Mouse (Mus musculus): ENCODE data around the gene Necap2. TPM values are rescaled to one million over a fixed set of nuclear protein-coding genes. Genes with fewer than 3 reads are reported as not detected.

The Necap2 gene
- total RNA-seq (2021) = 10 to 100 TPM; 41.6 to 42.2 TPM
- long read RNA-seq, experiment 1, transcript Necap2-201 (8 exons, 1,906 nt) = major isoform, 31 of 57 reads
- long read RNA-seq, experiment 1, partial matches to known transcripts = 7 of 57 reads
- long read RNA-seq, experiment 1, other reads (novel, unspliced or antisense) = 19 of 57 reads
- long read RNA-seq, experiment 2, transcript Necap2-201 (8 exons, 1,906 nt) = major isoform, 29 of 46 reads
- long read RNA-seq, experiment 2, partial matches to known transcripts = 0 of 46 reads
- long read RNA-seq, experiment 2, other reads (novel, unspliced or antisense) = 16 of 46 reads

GRCm38 (mm10) chr4:141077681-141078509 is at the start of gene Necap2:
Gene Necap2 (minus strand): TSS chr4:141078357.
- Histone ChIP-seq H3K27ac (peak within 1 kb of the TSS; percentile 95), H3K4me3 (peak within 1 kb of the TSS; percentile 92)
- TF ChIP-seq CTCF (conservative IDR thresholded peaks at IDR 0.05) = peak; percentile 97
- peak; percentile 95 to 98 for DNase-seq (ENCODE audit: low spot score in 2 of 2)

GRCm38 (mm10) chr4:141123065-141123464 is 44.9 kb upstream of the Necap2 start:
- Histone ChIP-seq H3K27ac (no peak overlapping the region), H3K4me3 (no peak overlapping the region)
- DNase-seq (ENCODE audit: low spot score in 2 of 2) = no peak
- TF ChIP-seq CTCF (conservative IDR thresholded peaks at IDR 0.05) = no peak

GRCm38 (mm10) chr4:141122663-141123062 is 44.5 kb upstream of the Necap2 start:
- TF ChIP-seq CTCF (conservative IDR thresholded peaks at IDR 0.05) = no peak
- no peak for DNase-seq (ENCODE audit: low spot score in 2 of 2)
- Histone ChIP-seq H3K4me3 (no peak overlapping the region), H3K27ac (no peak overlapping the region)

GRCm38 (mm10) chr4:141120700-141121099 is 42.5 kb upstream of the Necap2 start:
- no peak overlapping the region for H3K27ac ChIP-seq
- no peak overlapping the region for H3K4me3 ChIP-seq
- TF ChIP-seq CTCF (conservative IDR thresholded peaks at IDR 0.05) = peak; percentile 85
- DNase-seq (ENCODE audit: low spot score in 2 of 2) = peak; percentile 73

GRCm38 (mm10) chr4:141118691-141119090 is 40.5 kb upstream of the Necap2 start:
- Histone ChIP-seq H3K4me3 (no peak overlapping the region), H3K27ac (peak overlapping the region; percentile 46; the same call in 1 of the 2 replicates)
- DNase-seq (ENCODE audit: low spot score in 2 of 2) = no peak
- TF ChIP-seq CTCF (conservative IDR thresholded peaks at IDR 0.05) = no peak

- Histone ChIP-seq H3K27ac (peak overlapping the region; percentile 80; the same call in 1 of the 2 replicates), H3K4me3 (no peak overlapping the region)
- no peak for TF ChIP-seq CTCF (conservative IDR thresholded peaks at IDR 0.05)
- no peak for DNase-seq (ENCODE audit: low spot score in 2 of 2)
Measured at GRCm38 (mm10) chr4:141115398-141115797, 37.2 kb upstream of the Necap2 start.

GRCm38 (mm10) chr4:141114521-141114981 is 36.4 kb upstream of the Necap2 start:
- peak; percentile 43 to 46 for DNase-seq (ENCODE audit: low spot score in 2 of 2)
- peak overlapping the region; percentile 80 for H3K27ac ChIP-seq
- TF ChIP-seq CTCF (conservative IDR thresholded peaks at IDR 0.05) = no peak
- H3K4me3 ChIP-seq = no peak overlapping the region

GRCm38 (mm10) chr4:141113831-141114230 is 35.7 kb upstream of the Necap2 start:
- no peak for DNase-seq (ENCODE audit: low spot score in 2 of 2)
- H3K4me3 ChIP-seq = no peak overlapping the region
- TF ChIP-seq CTCF (conservative IDR thresholded peaks at IDR 0.05) = peak; percentile 24; the same call in 1 of the 2 replicates
- peak overlapping the region; percentile 80 for H3K27ac ChIP-seq

- no peak overlapping the region for H3K27ac ChIP-seq
- H3K4me3 ChIP-seq = no peak overlapping the region
- no peak for DNase-seq (ENCODE audit: low spot score in 2 of 2)
- no peak for TF ChIP-seq CTCF (conservative IDR thresholded peaks at IDR 0.05)
Measured at GRCm38 (mm10) chr4:141108196-141108732, 30.1 kb upstream of the Necap2 start.

GRCm38 (mm10) chr4:141106526-141107183 is 28.5 kb upstream of the Necap2 start:
- Histone ChIP-seq H3K4me3 (no peak overlapping the region), H3K27ac (no peak overlapping the region)
- no peak for TF ChIP-seq CTCF (conservative IDR thresholded peaks at IDR 0.05)
- DNase-seq (ENCODE audit: low spot score in 2 of 2) = no peak

GRCm38 (mm10) chr4:141101855-141102254 is 23.7 kb upstream of the Necap2 start:
- no peak for DNase-seq (ENCODE audit: low spot score in 2 of 2)
- peak; percentile 69 for TF ChIP-seq CTCF (conservative IDR thresholded peaks at IDR 0.05)

GRCm38 (mm10) chr4:141101291-141101690 is 23.1 kb upstream of the Necap2 start:
- Histone ChIP-seq H3K27ac (no peak overlapping the region), H3K4me3 (no peak overlapping the region)
- no peak for DNase-seq (ENCODE audit: low spot score in 2 of 2)
- no peak for TF ChIP-seq CTCF (conservative IDR thresholded peaks at IDR 0.05)

More at GRCm38 (mm10) chr4:141101855-141102254, 23.7 kb upstream of the Necap2 start:
- no peak overlapping the region for H3K4me3 ChIP-seq
- no peak overlapping the region for H3K27ac ChIP-seq
